23 mouse cellular contexts compared by ENCODE assay signal in the genomic region with DNA sequence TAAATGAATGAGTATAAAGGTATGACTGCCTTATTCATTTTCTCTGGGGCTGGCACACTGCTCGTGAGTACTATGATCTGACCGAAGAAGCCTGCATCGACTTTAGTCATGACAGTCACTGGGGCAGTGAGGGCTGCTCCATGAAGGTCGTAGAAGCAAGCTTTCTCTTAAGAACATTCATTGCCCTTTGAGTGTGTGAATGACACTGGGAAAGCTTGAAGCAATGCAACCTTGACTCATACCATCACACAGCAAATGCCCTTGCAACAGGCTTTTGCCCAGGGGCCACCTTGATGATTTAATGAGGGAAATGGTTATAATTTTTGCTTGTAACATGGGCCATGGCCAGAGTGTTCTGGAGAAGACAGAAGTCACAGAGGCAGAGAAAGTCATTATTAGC. TPM values are rescaled to one million over a fixed set of nuclear protein-coding genes. Genes with fewer than 3 reads are reported as not detected.
DNase-seq lines count a peak whose midpoint lies in the region; ATAC-seq lines count a peak whose summit lies in the region.
"Had no signal": no experiment of that assay in that cellular context is flagged by ENCODE, and none has a peak within 500 bp of the region (broad histone marks: within the 10 kb centered on the region; RNA-seq: fewer than 3 reads in every experiment).

No protein-coding gene starts in this region.

- ATAC-seq in heart, embryonic 12.5 days (ENCODE audit: insufficient number of reproducible peaks, low FRiP score), result no peak
- ATAC-seq in heart, embryonic 16.5 days (replicated peaks; ENCODE audit: extremely low read depth, insufficient read depth, low FRiP score), result no peak
- ATAC-seq: CD4-positive, CD25-positive, alpha-beta regulatory T cell, adult 4 months; forebrain, embryonic 14.5 days had no signal

- peaks cover 16% of the 10 kb centered on the region for H3K4me1 ChIP-seq in heart, embryonic 12.5 days (replicated peaks)
- H3K4me1 ChIP-seq in heart, embryonic 16.5 days (ENCODE audit: control insufficient read depth, insufficient read depth, low read length), result peaks cover 10% of the 10 kb centered on the region
- H3K4me1 ChIP-seq: embryonic facial prominence, embryonic 15.5 days; forebrain, embryonic 10.5 days; hindbrain, embryonic 13.5 days had no signal

- no peaks in the 10 kb centered on the region for H3K27me3 ChIP-seq in heart, embryonic 12.5 days (replicated peaks)
- H3K27me3 ChIP-seq in heart, embryonic 16.5 days (ENCODE audit: control insufficient read depth, insufficient read depth, low read length), result no peaks in the 10 kb centered on the region
- H3K27me3 ChIP-seq: embryonic facial prominence, embryonic 15.5 days; hindbrain, embryonic 13.5 days had no signal

- H3K36me3 ChIP-seq in heart, embryonic 12.5 days, result peaks cover 52% of the 10 kb centered on the region
- H3K36me3 ChIP-seq in heart, embryonic 16.5 days (ENCODE audit: control insufficient read depth, insufficient read depth), result peaks cover 18% of the 10 kb centered on the region

- H3K4me2 ChIP-seq in heart, embryonic 12.5 days, result no peak overlapping the region
- H3K4me2 ChIP-seq in heart, embryonic 16.5 days (ENCODE audit: low read depth, low read length), result no peak overlapping the region
- H3K4me2 ChIP-seq: embryonic facial prominence, embryonic 15.5 days; hindbrain, embryonic 13.5 days had no signal

- intact Hi-C loops in heart, postnatal 25 days (cut with DNase I), result no loop called here

- 86% methylated on average over 4 of the region's 4 CpGs for WGBS in heart, embryonic 12.5 days
- 89% methylated on average over 4 of the region's 4 CpGs for WGBS in heart, embryonic 16.5 days

- H3K9me3 ChIP-seq in heart, embryonic 12.5 days (replicated peaks), result no peaks in the 10 kb centered on the region
- H3K9me3 ChIP-seq in heart, embryonic 16.5 days (replicated peaks; ENCODE audit: control insufficient read depth, low read length), result no peaks in the 10 kb centered on the region
- H3K9me3 ChIP-seq: embryonic facial prominence, embryonic 15.5 days; forebrain, embryonic 10.5 days; G1E; hindbrain, embryonic 13.5 days had no signal

- peak overlapping the region; percentile 59 for H3K27ac ChIP-seq in heart, embryonic 12.5 days (ENCODE audit: poor library complexity, severe bottlenecking)
- peak overlapping the region; percentile 65 for H3K27ac ChIP-seq in heart, embryonic 16.5 days (ENCODE audit: low read length)
- H3K27ac ChIP-seq: embryonic facial prominence, embryonic 15.5 days; forebrain, embryonic 10.5 days; heart, adult 2 months; hindbrain, embryonic 13.5 days; hindbrain, postnatal 0 days had no signal

- no peak overlapping the region for H3K4me3 ChIP-seq in heart, embryonic 12.5 days
- no peak overlapping the region for H3K4me3 ChIP-seq in heart, embryonic 16.5 days (ENCODE audit: low read length)
- H3K4me3 ChIP-seq: embryonic facial prominence, embryonic 15.5 days; erythroblast, embryonic 14.5 days; forebrain, embryonic 10.5 days; heart, adult 2 months; hindbrain, embryonic 13.5 days had no signal

- peak; percentile 23 to 85 for DNase-seq in adrenal gland, adult (ENCODE audit: inconsistent age in 2 of 2, low spot score in 1 of 2)
- DNase-seq in adrenal gland, postnatal 4 days (ENCODE audit: low spot score in 2 of 2), result no peak
- DNase-seq in heart, postnatal 25 days (ENCODE audit: low spot score), result no peak
- no peak for DNase-seq in heart, adult 18-20 months
- no peak for DNase-seq in layer of hippocampus, adult 9-10 months (ENCODE audit: low spot score)
- DNase-seq: B cell, adult 2 months; cerebellum, adult 11 months; cerebellum, adult 8-10 months; cerebellum, postnatal 14 days; embryo, embryonic 11 days; gastrocnemius, postnatal 36 days; heart, adult 2 months; kidney, adult 11 months had no signal

- H3K9ac ChIP-seq in heart, embryonic 12.5 days, result no peak overlapping the region
- H3K9ac ChIP-seq in heart, embryonic 16.5 days (ENCODE audit: low read length), result no peak overlapping the region
- H3K9ac ChIP-seq: embryonic facial prominence, embryonic 15.5 days; hindbrain, embryonic 13.5 days had no signal

RNA-seq across cellular contexts. Expression of gene Habp4, which starts 24.9 kb away (rescaled TPM):
- 10 to 100 TPM; 29.3 to 32.4 TPM for total RNA-seq in adrenal gland, postnatal 4 days (2021)
- 69.8 and 75.7 TPM in 2 replicates for polyA plus RNA-seq in heart, embryonic 12.5 days (2016; fragmentation: Nextera tagmentation; extraction: Ambion mirVana)
- total RNA-seq in heart, postnatal 25 days (2021), result 10 to 100 TPM; 52.6 to 52.7 TPM
- 50.4 and 53.2 TPM in 2 replicates for polyA plus RNA-seq in heart, embryonic 16.5 days (2015; fragmentation: Nextera tagmentation; extraction: Ambion mirVana)
- 10 to 100 TPM; 47.8 to 49.4 TPM for total RNA-seq in heart, adult 18-20 months (2021)

RNA-seq across cellular contexts. Expression of gene Zfp367, which starts 33.5 kb away (rescaled TPM):
- total RNA-seq in adrenal gland, postnatal 4 days (2021), result 10 to 100 TPM; 25.2 to 26.6 TPM
- 28.8 and 29.7 TPM in 2 replicates for polyA plus RNA-seq in heart, embryonic 12.5 days (2016; fragmentation: Nextera tagmentation; extraction: Ambion mirVana)
- total RNA-seq in heart, postnatal 25 days (2021), result 10 to 100 TPM; 21.5 to 22.6 TPM
- polyA plus RNA-seq in heart, embryonic 16.5 days (2015; fragmentation: Nextera tagmentation; extraction: Ambion mirVana), result 27.7 and 29.6 TPM in 2 replicates
- total RNA-seq in heart, adult 18-20 months (2021), result 10 to 100 TPM; 20.8 to 21.2 TPM

RNA-seq across cellular contexts. Expression of gene Slc35d2, which starts 57.3 kb away (rescaled TPM):
- 10 to 100 TPM in 1 of 2 experiments, 1 to 10 TPM in 1; 7.8 to 11.7 TPM for total RNA-seq in adrenal gland, postnatal 4 days (2021)
- polyA plus RNA-seq in heart, embryonic 12.5 days (2016; fragmentation: Nextera tagmentation; extraction: Ambion mirVana), result 8.6 and 9.5 TPM in 2 replicates
- 1 to 10 TPM; 1.5 to 1.6 TPM for total RNA-seq in heart, postnatal 25 days (2021)
- polyA plus RNA-seq in heart, embryonic 16.5 days (2015; fragmentation: Nextera tagmentation; extraction: Ambion mirVana), result 4.1 and 5.2 TPM in 2 replicates
- 1 to 10 TPM in 1 of 2 experiments, under 1 TPM in 1; 0.89 to 1.5 TPM for total RNA-seq in heart, adult 18-20 months (2021)
- polyA plus RNA-seq: G1E had no signal

Comparison
In these comparisons a context has a peak if more than half of its experiments do, and no peak if none do; other contexts are left out.
1. DNase-seq: peak in adrenal gland, adult (2 of 2); none in adrenal gland, postnatal 4 days (0 of 2), heart, postnatal 25 days (single experiment), heart, adult 18-20 months (0 of 2) and layer of hippocampus, adult 9-10 months (single experiment).